Mouse (Mus musculus) forebrain, embryonic 13.5 days (tissue): ENCODE measurements at regions not wholly inside any gene's neighbourhood (a gene's known extent, or its start where the extent isn't known, plus 50 kb on each side); places are given as distances from the start of the nearest gene placed in this dataset.
"Not testable (repeated sequence)": the region's sequence is repeated elsewhere in the genome, so short reads cannot be mapped to it uniquely, and the experiment has no call there.

Source experiments
- ATAC-seq: fragments of 200-750 bp; cut with Nextera tagmentation; 2 replicates; pipeline ENCODE4 v1.8.0; 2017
- H3K27ac ChIP-seq: fragments of 300-500 bp; sonication (generic); 2 replicates; pipeline ENCODE4 v1.5.1; 2015; ENCODE audit warnings: inconsistent platforms, mild to moderate bottlenecking, moderate library complexity
- H3K27me3 ChIP-seq: fragments of 300-500 bp; sonication (generic); 2 replicates; pipeline ENCODE4 v1.6.1; 2015; ENCODE audit warnings: mild to moderate bottlenecking, inconsistent platforms
- H3K36me3 ChIP-seq: fragments of 300-500 bp; sonication (generic); 2 replicates; pipeline ENCODE4 v1.6.1; 2015; ENCODE audit warnings: mild to moderate bottlenecking, inconsistent platforms; ENCODE audit not compliant: poor library complexity, severe bottlenecking
- H3K4me1 ChIP-seq: fragments of 300-500 bp; sonication (generic); 2 replicates; pipeline ENCODE4 v1.6.1; 2015; ENCODE audit warnings: inconsistent platforms
- H3K4me2 ChIP-seq: fragments of 300-500 bp; sonication (generic); 2 replicates; pipeline ENCODE4 v1.6.1; 2015; ENCODE audit warnings: inconsistent platforms, mild to moderate bottlenecking, moderate library complexity
- H3K4me3 ChIP-seq: fragments of 300-500 bp; sonication (generic); 2 replicates; pipeline ENCODE4 v1.5.1; 2015; ENCODE audit warnings: mild to moderate bottlenecking, inconsistent platforms
- H3K9ac ChIP-seq: fragments of 300-500 bp; sonication (generic); 2 replicates; pipeline ENCODE4 v1.6.1; 2015; ENCODE audit warnings: mild to moderate bottlenecking, inconsistent platforms
- H3K9me3 ChIP-seq: fragments of 300-500 bp; sonication (generic); replicated peaks from 2 replicates; pipeline ENCODE4 v1.6.1; 2016; ENCODE audit warnings: inconsistent platforms
- whole genome bisulfite sequencing: fragments of 180-500 bp; shearing (Covaris S2); methylation state at CpG from one replicate; pipeline ENCODE4 v1.1.7; 2015; 5-methylcytosine and 5-hydroxymethylcytosine counted together

DNA sequence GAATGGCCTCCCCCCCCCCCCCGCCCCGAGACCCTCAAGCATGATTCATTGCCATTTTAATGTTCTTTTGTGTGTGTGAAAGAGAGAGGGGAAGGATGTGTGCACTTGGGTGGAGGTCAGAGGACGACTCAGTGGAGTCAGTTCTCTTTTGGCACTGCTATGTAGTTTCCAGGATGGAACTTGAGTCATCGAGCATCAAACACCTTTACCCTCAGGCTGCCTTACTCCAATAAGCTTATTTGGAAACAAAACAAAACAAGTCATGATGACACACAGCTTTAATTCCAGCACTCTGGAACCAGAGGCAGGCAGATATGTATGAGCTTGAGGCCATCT, 134.7 kb upstream of the Trim24 start:
- 68% methylated on average over 4 of the region's 4 CpGs for WGBS
- Histone ChIP-seq H3K4me1 (no peaks in the 10 kb centered on the region), H3K9ac (no peak overlapping the region), H3K4me3 (no peak overlapping the region), H3K27me3 (no peaks in the 10 kb centered on the region), H3K36me3 (no peaks in the 10 kb centered on the region), H3K4me2 (no peak overlapping the region), H3K27ac (no peak overlapping the region), H3K9me3 (0 out of 2 replicates have a peak, but pooled peaks cover 5% of the 10 kb centered on the region)
- ATAC-seq = no peak

- 0 out of 2 replicates have a peak, but pooled peaks cover 5% of the 10 kb centered on the region for H3K9me3 ChIP-seq
- H3K36me3 ChIP-seq = no peaks in the 10 kb centered on the region
- no peak overlapping the region for H3K27ac ChIP-seq
- no peak for ATAC-seq
- no peak overlapping the region for H3K4me3 ChIP-seq
- H3K4me2 ChIP-seq = no peak overlapping the region
- 86% methylated on average over 14 of the region's 14 CpGs for WGBS
- H3K9ac ChIP-seq = no peak overlapping the region
- no peaks in the 10 kb centered on the region for H3K27me3 ChIP-seq
- no peaks in the 10 kb centered on the region for H3K4me1 ChIP-seq
These were observed 129.4 kb upstream of the Trim24 start for GRCm38 (mm10) chr6:37740982-37741889.

DNA sequence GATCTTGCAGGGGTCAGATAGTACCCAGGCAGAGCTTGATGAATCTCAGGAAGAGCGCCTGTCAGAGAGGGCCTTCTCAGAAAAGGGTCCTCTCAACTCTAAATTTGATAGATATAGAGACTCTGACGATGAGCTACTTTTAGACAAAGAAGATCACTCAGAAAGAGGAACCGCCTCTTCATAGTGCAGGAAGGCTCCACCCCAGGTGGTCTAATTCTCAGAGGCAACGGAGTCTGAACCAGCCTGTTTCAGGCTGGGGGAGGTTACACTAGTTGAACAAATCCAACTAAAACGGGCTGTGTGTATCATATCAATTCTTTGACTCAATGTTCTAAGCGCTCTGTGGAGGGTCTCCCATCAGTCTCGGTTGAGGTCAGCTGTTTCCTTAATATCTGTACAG, 128.7 kb upstream of the Trim24 start:
- not testable (repeated sequence) for H3K4me2 ChIP-seq, H3K4me3 ChIP-seq, H3K9ac ChIP-seq, H3K27ac ChIP-seq, H3K4me1 ChIP-seq, H3K9me3 ChIP-seq, H3K36me3 ChIP-seq, ATAC-seq, H3K27me3 ChIP-seq
- WGBS = 75% methylated on average over 7 of the region's 7 CpGs

DNA sequence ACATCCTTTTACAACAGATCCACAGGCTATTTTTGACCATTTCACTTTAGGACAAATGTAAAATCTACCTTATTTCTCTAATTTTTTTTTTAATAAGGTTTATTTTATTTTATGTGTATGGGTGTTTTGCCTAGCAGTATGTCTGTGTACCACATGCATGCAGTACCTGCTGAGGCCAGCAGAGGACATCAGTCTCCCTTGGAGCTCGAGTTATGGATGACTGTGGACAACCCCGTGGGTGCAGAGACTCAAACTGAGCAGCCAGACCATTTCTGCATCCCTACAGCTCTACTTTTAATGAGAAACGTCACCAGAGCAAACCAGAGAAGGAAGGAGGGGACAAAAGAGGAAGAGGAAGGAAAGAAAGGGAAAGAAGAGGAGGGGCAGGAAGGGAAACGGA, 125.9 kb upstream of the Trim24 start:
- H3K27me3 ChIP-seq = no peaks in the 10 kb centered on the region
- no peak overlapping the region for H3K27ac ChIP-seq
- 78% methylated on average over 4 of the region's 4 CpGs for WGBS
- no peak overlapping the region for H3K4me2 ChIP-seq
- ATAC-seq = no peak
- no peaks in the 10 kb centered on the region for H3K4me1 ChIP-seq
- no peak overlapping the region for H3K4me3 ChIP-seq
- H3K36me3 ChIP-seq = no peaks in the 10 kb centered on the region
- peaks cover 3% of the 10 kb centered on the region; the same call in 1 of the 2 replicates for H3K9me3 ChIP-seq
- H3K9ac ChIP-seq = no peak overlapping the region

DNA sequence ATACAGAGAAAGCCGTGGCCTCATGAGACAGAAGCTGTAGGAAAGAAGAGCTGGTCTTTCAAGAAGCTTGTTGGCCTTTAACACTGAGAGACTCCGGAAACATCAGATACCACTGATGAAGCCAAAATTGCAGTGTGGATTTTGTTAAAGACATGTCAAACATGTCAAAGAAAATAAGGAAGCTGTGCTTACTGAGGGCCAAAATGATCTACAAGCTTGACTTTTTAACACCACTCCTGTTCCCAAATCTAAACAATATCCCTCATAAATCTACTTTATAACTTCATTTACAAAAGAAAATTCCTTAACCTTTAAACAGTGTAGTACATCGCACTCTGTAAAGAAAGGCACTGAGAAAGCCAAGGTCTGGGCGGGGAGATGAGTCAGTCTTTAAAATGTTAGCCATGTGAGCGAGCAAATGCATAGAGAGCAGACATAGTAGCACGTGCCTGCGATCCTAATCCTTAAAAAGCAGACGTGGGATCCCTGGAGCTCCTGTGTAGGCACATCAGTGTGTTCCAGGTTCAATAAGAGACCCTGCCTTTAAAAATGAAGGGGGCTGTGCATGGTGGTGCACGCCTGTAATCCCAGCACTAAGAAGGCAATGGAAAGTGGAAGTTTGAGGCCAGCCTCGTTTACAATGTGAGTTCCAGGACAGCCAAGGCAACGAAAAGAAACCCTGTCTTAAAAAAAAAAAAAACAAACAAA, 125.1 kb upstream of the Trim24 start:
- Histone ChIP-seq H3K36me3 (no peaks in the 10 kb centered on the region), H3K4me2 (no peak overlapping the region), H3K4me1 (no peaks in the 10 kb centered on the region), H3K9me3 (peaks cover 3% of the 10 kb centered on the region; the same call in 1 of the 2 replicates), H3K27ac (no peak overlapping the region), H3K27me3 (no peaks in the 10 kb centered on the region), H3K9ac (no peak overlapping the region), H3K4me3 (no peak overlapping the region)
- WGBS = 95% methylated on average over 11 of the region's 11 CpGs
- ATAC-seq = no peak

- not testable (repeated sequence) for H3K9me3 ChIP-seq, H3K27ac ChIP-seq, H3K9ac ChIP-seq, H3K27me3 ChIP-seq, H3K4me3 ChIP-seq, H3K36me3 ChIP-seq, ATAC-seq, H3K4me1 ChIP-seq, H3K4me2 ChIP-seq
- WGBS = 88% methylated on average over 4 of the region's 4 CpGs
These were observed 122.8 kb upstream of the Trim24 start for GRCm38 (mm10) chr6:37747793-37748192.

DNA sequence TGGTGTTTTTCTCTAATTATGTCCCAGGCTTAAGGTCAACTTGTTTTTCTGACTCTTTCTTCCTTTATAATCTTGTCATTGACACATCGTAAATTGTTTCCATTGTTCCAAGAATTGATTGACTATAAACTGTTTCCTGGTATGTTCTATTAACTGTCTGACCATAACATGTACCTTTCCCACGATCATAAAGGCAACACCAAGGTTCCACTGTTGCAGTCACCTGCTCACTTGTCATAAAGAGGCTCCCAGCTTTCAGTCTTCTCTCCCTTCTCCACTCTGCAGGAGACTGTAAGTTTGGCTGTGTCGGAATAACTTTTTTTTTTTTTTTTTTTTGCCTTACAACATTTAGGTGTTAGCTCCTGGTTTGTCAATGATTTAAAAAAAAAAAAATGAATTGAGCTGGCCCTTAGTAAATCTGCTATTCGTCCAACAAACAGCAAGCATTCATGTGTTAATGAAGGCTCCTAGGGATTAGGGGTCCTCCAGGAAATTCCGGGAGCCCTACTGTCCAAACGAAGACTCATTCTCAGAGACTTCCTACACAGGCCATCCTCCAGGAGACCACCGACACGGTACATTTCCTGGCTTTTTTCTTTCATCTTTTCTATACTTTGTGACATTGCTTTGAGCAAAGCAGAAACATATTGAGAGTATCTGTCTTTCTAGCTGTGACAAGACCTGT, 122.2 kb upstream of the Trim24 start:
- 58% methylated on average over 8 of the region's 8 CpGs for WGBS
- Histone ChIP-seq H3K4me1 (no peaks in the 10 kb centered on the region), H3K27me3 (no peaks in the 10 kb centered on the region), H3K9ac (no peak overlapping the region), H3K9me3 (peaks cover 3% of the 10 kb centered on the region; the same call in 1 of the 2 replicates), H3K4me3 (no peak overlapping the region), H3K27ac (no peak overlapping the region), H3K36me3 (no peaks in the 10 kb centered on the region), H3K4me2 (no peak overlapping the region)
- no peak for ATAC-seq

DNA sequence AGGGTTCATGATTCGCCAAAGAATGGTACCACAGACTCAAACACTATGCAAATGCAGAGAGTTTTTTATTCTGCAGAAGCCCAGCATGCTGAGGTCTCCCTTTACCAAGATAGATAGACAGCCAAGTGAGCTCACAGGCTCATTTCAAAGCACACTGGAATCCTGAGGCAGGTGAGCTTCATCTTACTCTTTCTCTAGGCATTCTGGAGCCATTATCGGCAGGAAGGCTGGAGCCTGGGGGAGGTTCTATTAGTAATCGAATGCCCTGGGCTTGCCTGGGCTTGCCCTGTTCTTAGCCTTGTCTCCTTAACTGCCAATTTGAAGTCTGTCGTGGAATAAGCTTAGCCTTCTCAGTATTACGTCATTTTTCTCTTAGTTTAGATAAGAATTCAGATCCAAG, 121.6 kb upstream of the Trim24 start:
- Histone ChIP-seq H3K4me3 (no peak overlapping the region), H3K9me3 (peaks cover 3% of the 10 kb centered on the region; the same call in 1 of the 2 replicates), H3K27ac (no peak overlapping the region), H3K4me2 (no peak overlapping the region), H3K4me1 (no peaks in the 10 kb centered on the region), H3K9ac (no peak overlapping the region), H3K27me3 (no peaks in the 10 kb centered on the region), H3K36me3 (no peaks in the 10 kb centered on the region)
- ATAC-seq = no peak
- WGBS = 92% methylated on average over 5 of the region's 5 CpGs

DNA sequence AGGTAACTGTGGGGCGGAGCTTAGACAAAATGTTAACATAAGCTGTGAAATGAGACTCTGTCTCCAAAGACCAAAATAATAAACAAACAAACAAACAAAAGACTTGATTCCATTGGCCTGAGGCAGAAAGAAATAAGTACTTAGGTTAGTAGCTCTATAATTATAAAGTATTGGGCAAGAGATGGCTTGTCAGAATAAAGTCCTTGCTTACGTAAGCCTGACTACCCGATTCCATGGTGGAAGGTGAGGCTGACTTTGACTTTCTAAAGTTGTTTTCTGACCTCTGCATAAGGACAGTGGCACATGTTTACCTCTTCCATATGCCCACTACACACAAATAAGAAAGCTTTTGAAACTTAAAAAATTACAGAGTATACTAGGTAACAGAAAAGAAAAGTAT, 120.3 kb upstream of the Trim24 start:
- 95% methylated on average over 3 of the region's 3 CpGs for WGBS
- Histone ChIP-seq H3K9ac (no peak overlapping the region), H3K4me2 (no peak overlapping the region), H3K4me1 (no peaks in the 10 kb centered on the region), H3K27ac (no peak overlapping the region), H3K36me3 (no peaks in the 10 kb centered on the region), H3K27me3 (no peaks in the 10 kb centered on the region), H3K4me3 (no peak overlapping the region), H3K9me3 (peaks cover 3% of the 10 kb centered on the region; the same call in 1 of the 2 replicates)
- no peak for ATAC-seq

DNA sequence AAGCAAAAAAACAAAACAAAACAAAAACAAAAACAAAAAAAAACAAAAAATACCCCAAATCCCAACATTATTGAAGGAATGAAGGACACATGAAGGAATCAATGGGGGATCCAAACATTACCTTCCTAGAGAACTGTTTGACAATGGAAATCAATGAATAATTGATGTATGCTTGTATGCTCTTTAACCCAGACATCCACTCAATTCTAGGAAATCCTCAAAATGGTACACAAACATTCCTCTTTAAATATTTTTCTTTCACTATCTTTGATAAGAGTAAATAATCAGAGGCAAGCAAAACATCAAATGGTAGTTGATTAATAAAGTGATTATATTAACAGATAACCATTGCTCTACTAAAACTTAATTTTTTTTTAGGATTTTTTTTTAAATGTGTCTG, 118.9 kb upstream of the Trim24 start:
- no peak for ATAC-seq
- H3K4me3 ChIP-seq = no peak overlapping the region
- H3K4me2 ChIP-seq = no peak overlapping the region
- H3K9me3 ChIP-seq = peaks cover 3% of the 10 kb centered on the region; the same call in 1 of the 2 replicates
- H3K27me3 ChIP-seq = no peaks in the 10 kb centered on the region
- no peak overlapping the region for H3K9ac ChIP-seq
- no peak overlapping the region for H3K27ac ChIP-seq
- no peaks in the 10 kb centered on the region for H3K4me1 ChIP-seq
- H3K36me3 ChIP-seq = no peaks in the 10 kb centered on the region

DNA sequence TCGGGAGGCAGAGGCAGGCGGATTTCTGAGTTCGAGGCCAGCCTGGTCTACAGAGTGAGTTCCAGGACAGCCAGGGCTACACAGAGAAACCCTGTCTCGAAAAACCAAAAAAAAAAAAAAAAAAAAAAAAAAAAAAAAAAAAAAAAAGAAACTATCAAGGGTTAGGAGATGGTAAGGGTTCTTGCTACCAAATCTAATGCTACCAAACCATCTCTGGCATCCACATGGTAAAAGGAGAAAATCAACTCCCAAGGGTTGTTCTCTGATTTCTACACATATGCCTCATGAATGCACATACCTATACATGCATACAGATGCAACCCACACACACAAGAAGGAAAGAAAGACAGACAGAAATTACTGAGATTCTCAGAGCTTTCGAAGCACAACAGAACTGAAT, 109.6 kb upstream of the Trim24 start:
- H3K36me3 ChIP-seq, H3K9me3 ChIP-seq, H3K27ac ChIP-seq, ATAC-seq, H3K4me2 ChIP-seq, H3K4me3 ChIP-seq, H3K9ac ChIP-seq, H3K27me3 ChIP-seq, H3K4me1 ChIP-seq: not testable (repeated sequence)
- 91% methylated on average over 4 of the region's 5 CpGs for WGBS

DNA sequence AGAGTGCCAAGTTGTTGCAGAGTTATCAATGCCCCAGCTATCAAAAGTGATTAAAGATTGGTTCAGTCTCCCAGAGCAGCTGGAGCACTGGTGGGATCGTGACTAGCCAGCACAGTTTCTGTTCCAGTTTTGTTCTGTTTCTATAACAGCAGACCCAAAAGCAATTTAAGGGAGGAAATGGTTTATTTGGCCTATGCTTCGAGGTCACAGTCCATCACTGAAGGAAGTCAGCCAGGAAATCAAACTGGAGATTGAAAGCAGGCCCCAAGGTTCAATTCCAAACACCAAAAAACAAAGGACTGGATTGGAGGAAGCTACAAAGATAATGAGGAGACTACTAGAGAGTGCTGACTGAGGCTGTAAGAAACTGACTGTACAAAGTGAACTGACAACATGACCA, 107.6 kb upstream of the Trim24 start:
- 75% methylated on average over 2 of the region's 2 CpGs for WGBS
- no peak overlapping the region for H3K27ac ChIP-seq
- ATAC-seq = no peak
- H3K9me3 ChIP-seq = peaks cover 3% of the 10 kb centered on the region; the same call in 1 of the 2 replicates
- H3K4me1 ChIP-seq = no peaks in the 10 kb centered on the region
- H3K27me3 ChIP-seq = no peaks in the 10 kb centered on the region
- no peak overlapping the region for H3K9ac ChIP-seq
- H3K4me3 ChIP-seq = no peak overlapping the region
- H3K36me3 ChIP-seq = no peaks in the 10 kb centered on the region
- H3K4me2 ChIP-seq = no peak overlapping the region
